Mouse (Mus musculus) hindbrain, embryonic 10.5 days (tissue): ENCODE data around the gene Fancd2. TPM values are rescaled to one million over a fixed set of nuclear protein-coding genes. Genes with fewer than 3 reads are reported as not detected.

Experiments
- DNase-seq: peaks from one replicate; pipeline ENCODE4 v3.0.0-alpha.2; 2017; ENCODE audit warnings: low spot score
- H3K27ac ChIP-seq: fragments of 300-500 bp; sonication (generic); 2 replicates; pipeline ENCODE4 v1.5.1; 2016; ENCODE audit warnings: mild to moderate bottlenecking, moderate library complexity
- H3K27me3 ChIP-seq: fragments of 300-500 bp; sonication (generic); 2 replicates; pipeline ENCODE4 v1.6.1; 2016; ENCODE audit warnings: mild to moderate bottlenecking; ENCODE audit not compliant: poor library complexity, insufficient read depth, severe bottlenecking
- H3K36me3 ChIP-seq: fragments of 300-500 bp; sonication (generic); 2 replicates; pipeline ENCODE4 v1.6.1; 2016; ENCODE audit warnings: mild to moderate bottlenecking, moderate library complexity
- H3K4me1 ChIP-seq: fragments of 300-500 bp; sonication (generic); replicated peaks from 2 replicates; pipeline ENCODE4 v1.6.1; 2016; ENCODE audit warnings: mild to moderate bottlenecking
- H3K4me3 ChIP-seq: fragments of 300-500 bp; sonication (generic); 2 replicates; pipeline ENCODE4 v1.5.1; 2016; ENCODE audit warnings: mild to moderate bottlenecking, moderate library complexity
- H3K9me3 ChIP-seq: fragments of 300-500 bp; sonication (generic); 2 replicates; pipeline ENCODE4 v1.6.1; 2016; ENCODE audit warnings: mild to moderate bottlenecking, moderate library complexity
- WGBS: fragments of 180-500 bp; shearing (Covaris S2); methylation state at CpG from one replicate; pipeline ENCODE4 v1.1.7; 2016; 5-methylcytosine and 5-hydroxymethylcytosine counted together
- polyA plus RNA-seq: library from polyadenylated mRNA; unstranded; fragments of >200 nt; fragmentation: Nextera tagmentation; extraction: Ambion mirVana; gene quantifications from 2 replicates; pipeline ENCODE4 v1.2.1, GENCODE M21; 2016

Gene Fancd2
- 13.2 and 18.1 TPM in 2 replicates for polyA plus RNA-seq

- 1% methylated on average over 47 of the region's 47 CpGs for WGBS
- peak within 1 kb of the TSS; percentile 92 for H3K4me3 ChIP-seq
- no peaks in the 10 kb centered on the region for H3K27me3 ChIP-seq
- DNase-seq = peak; percentile 95
- H3K9me3 ChIP-seq = no peaks in the 10 kb centered on the region
- H3K4me1 ChIP-seq = peaks cover 18% of the 10 kb centered on the region
- H3K36me3 ChIP-seq = peaks cover 28% of the 10 kb centered on the region
- H3K27ac ChIP-seq = peak within 1 kb of the TSS; percentile 91
Observed at GRCm38 (mm10) chr6:113530932-113531839, at the start of gene Fancd2, which contains the start of gene Emc3. Gene Fancd2 (plus strand): TSS chr6:113531682. Gene Emc3 (minus strand): TSS chr6:113531652.

GRCm38 (mm10) chr6:113482477-113483099 is 48.9 kb upstream of the Fancd2 start:
- H3K4me3 ChIP-seq = peak overlapping the region; percentile 62
- H3K4me1 ChIP-seq = peaks cover 51% of the 10 kb centered on the region
- peak overlapping the region; percentile 94 for H3K27ac ChIP-seq
- no peak for DNase-seq
- under 1% methylated on average over 65 of the region's 65 CpGs for WGBS
- no peaks in the 10 kb centered on the region for H3K9me3 ChIP-seq
- H3K36me3 ChIP-seq = peaks cover 11% of the 10 kb centered on the region; the same call in 1 of the 2 replicates
- H3K27me3 ChIP-seq = peaks cover 40% of the 10 kb centered on the region

GRCm38 (mm10) chr6:113483100-113483615 is 48.3 kb upstream of the Fancd2 start, which contains the start of gene Creld1:
Gene Creld1 (plus strand): TSS chr6:113483297.
- Histone ChIP-seq H3K4me1 (peaks cover 53% of the 10 kb centered on the region), H3K27ac (peak within 1 kb of the TSS; percentile 94), H3K27me3 (peaks cover 40% of the 10 kb centered on the region), H3K36me3 (peaks cover 16% of the 10 kb centered on the region), H3K4me3 (peak within 1 kb of the TSS; percentile 62), H3K9me3 (no peaks in the 10 kb centered on the region)
- WGBS = under 1% methylated on average over 26 of the region's 26 CpGs
- DNase-seq = peak; percentile 95

GRCm38 (mm10) chr6:113483729-113484128 is 47.8 kb upstream of the Fancd2 start:
- Histone ChIP-seq H3K9me3 (no peaks in the 10 kb centered on the region), H3K27me3 (peaks cover 38% of the 10 kb centered on the region), H3K36me3 (peaks cover 22% of the 10 kb centered on the region), H3K4me3 (peak overlapping the region; percentile 62), H3K27ac (peak overlapping the region; percentile 94), H3K4me1 (peaks cover 53% of the 10 kb centered on the region)
- peak; percentile 38 for DNase-seq
- WGBS = 15% methylated on average over 10 of the region's 10 CpGs

- no peak overlapping the region for H3K27ac ChIP-seq
- peaks cover 5% of the 10 kb centered on the region; the same call in 1 of the 2 replicates for H3K27me3 ChIP-seq
- H3K4me3 ChIP-seq = no peak overlapping the region
- WGBS = 70% methylated on average over 7 of the region's 7 CpGs
- peaks cover 54% of the 10 kb centered on the region for H3K36me3 ChIP-seq
- no peaks in the 10 kb centered on the region for H3K9me3 ChIP-seq
- H3K4me1 ChIP-seq = peaks cover 39% of the 10 kb centered on the region
- no peak for DNase-seq
Observed at GRCm38 (mm10) chr6:113487125-113487576, 44.3 kb upstream of the Fancd2 start.

- H3K36me3 ChIP-seq = peaks cover 66% of the 10 kb centered on the region
- H3K4me3 ChIP-seq = no peak overlapping the region
- H3K27me3 ChIP-seq = peaks cover 8% of the 10 kb centered on the region; the same call in 1 of the 2 replicates
- no peak for DNase-seq
- no peak overlapping the region for H3K27ac ChIP-seq
- peaks cover 30% of the 10 kb centered on the region for H3K4me1 ChIP-seq
- H3K9me3 ChIP-seq = no peaks in the 10 kb centered on the region
- 95% methylated on average over 14 of the region's 14 CpGs for WGBS
Observed at GRCm38 (mm10) chr6:113489410-113489809, 42.1 kb upstream of the Fancd2 start.

GRCm38 (mm10) chr6:113492101-113492864 is 39.2 kb upstream of the Fancd2 start:
- no peaks in the 10 kb centered on the region for H3K9me3 ChIP-seq
- peaks cover 59% of the 10 kb centered on the region for H3K36me3 ChIP-seq
- H3K4me1 ChIP-seq = peaks cover 27% of the 10 kb centered on the region
- WGBS = 78% methylated on average over 24 of the region's 24 CpGs
- H3K27ac ChIP-seq = no peak overlapping the region
- H3K4me3 ChIP-seq = no peak overlapping the region
- H3K27me3 ChIP-seq = peaks cover 35% of the 10 kb centered on the region
- no peak for DNase-seq

GRCm38 (mm10) chr6:113494258-113494788 is 37.2 kb upstream of the Fancd2 start:
- Histone ChIP-seq H3K27ac (peak overlapping the region; percentile 84), H3K9me3 (no peaks in the 10 kb centered on the region), H3K4me3 (peak overlapping the region; percentile 53), H3K27me3 (peaks cover 38% of the 10 kb centered on the region), H3K4me1 (peaks cover 31% of the 10 kb centered on the region), H3K36me3 (peaks cover 41% of the 10 kb centered on the region)
- WGBS = 2% methylated on average over 54 of the region's 54 CpGs
- DNase-seq = peak; percentile 79

GRCm38 (mm10) chr6:113495071-113495675 is 36.3 kb upstream of the Fancd2 start:
- peaks cover 42% of the 10 kb centered on the region for H3K27me3 ChIP-seq
- H3K4me1 ChIP-seq = peaks cover 31% of the 10 kb centered on the region
- no peaks in the 10 kb centered on the region for H3K9me3 ChIP-seq
- 51% methylated on average over 28 of the region's 28 CpGs for WGBS
- peaks cover 32% of the 10 kb centered on the region for H3K36me3 ChIP-seq
- H3K27ac ChIP-seq = peak overlapping the region; percentile 84
- DNase-seq = no peak
- H3K4me3 ChIP-seq = peak overlapping the region; percentile 53

GRCm38 (mm10) chr6:113499346-113499745 is 32.1 kb upstream of the Fancd2 start:
- Histone ChIP-seq H3K27me3 (peaks cover 62% of the 10 kb centered on the region), H3K4me1 (peaks cover 41% of the 10 kb centered on the region), H3K9me3 (no peaks in the 10 kb centered on the region; the same call in 1 of the 2 replicates), H3K27ac (no peak overlapping the region), H3K36me3 (no peaks in the 10 kb centered on the region), H3K4me3 (no peak overlapping the region)
- no peak for DNase-seq
- WGBS = 83% methylated on average over 6 of the region's 6 CpGs

GRCm38 (mm10) chr6:113501388-113502084 is 29.9 kb upstream of the Fancd2 start, which contains the start of gene Prrt3:
Gene Prrt3 (minus strand): TSS chr6:113501931.
- 4% methylated on average over 32 of the region's 32 CpGs for WGBS
- H3K27ac ChIP-seq = peak within 1 kb of the TSS; percentile 80
- peak within 1 kb of the TSS; percentile 62 for H3K4me3 ChIP-seq
- no peaks in the 10 kb centered on the region for H3K36me3 ChIP-seq
- H3K4me1 ChIP-seq = peaks cover 25% of the 10 kb centered on the region
- peaks cover 42% of the 10 kb centered on the region for H3K27me3 ChIP-seq
- DNase-seq = peak; percentile 62
- H3K9me3 ChIP-seq = no peaks in the 10 kb centered on the region; the same call in 1 of the 2 replicates
